Mouse (Mus musculus) embryonic facial prominence, embryonic 11.5 days (tissue): ENCODE results near the gene Dnaaf1. TPM values are rescaled to one million over a fixed set of nuclear protein-coding genes. Genes with fewer than 3 reads are reported as not detected.
A peak's percentile ranks its signal among the peaks of the same experiment; 100 is the strongest.

ENCODE experiments used
- ATAC-seq: fragments of 200-750 bp; cut with Nextera tagmentation; replicated peaks from 2 replicates; pipeline ENCODE4 v1.8.0; 2017; ENCODE audit warnings: low read depth; ENCODE audit not compliant: insufficient number of reproducible peaks, low FRiP score, low TSS enrichment
- DNase-seq: peaks from one replicate; pipeline ENCODE4 v3.0.0-alpha.2; 2015; ENCODE audit warnings: low spot score
- H3K27ac ChIP-seq: fragments of 300-500 bp; sonication (generic); replicated peaks from 2 replicates; pipeline ENCODE4 v1.5.1; 2014; ENCODE audit warnings: mild to moderate bottlenecking, low read depth, low read length, control low read depth
- H3K27me3 ChIP-seq: fragments of 300-500 bp; sonication (generic); 2 replicates; pipeline ENCODE4 v1.6.1; 2014; ENCODE audit warnings: mild to moderate bottlenecking, low read length, moderate library complexity, mixed read lengths; ENCODE audit not compliant: control insufficient read depth, insufficient read depth
- H3K36me3 ChIP-seq: fragments of 300-500 bp; sonication (generic); replicated peaks from 2 replicates; pipeline ENCODE4 v1.6.1; 2014; ENCODE audit warnings: low read depth, mild to moderate bottlenecking, low read length, moderate library complexity, mixed read lengths; ENCODE audit not compliant: control insufficient read depth, insufficient read depth
- H3K4me1 ChIP-seq: fragments of 300-500 bp; sonication (generic); 2 replicates; pipeline ENCODE4 v1.6.1; 2014; ENCODE audit warnings: low read length, mixed read lengths; ENCODE audit not compliant: control insufficient read depth, insufficient read depth
- H3K4me2 ChIP-seq: fragments of 300-500 bp; sonication (generic); 2 replicates; pipeline ENCODE4 v1.6.1; 2014; ENCODE audit warnings: low read depth, mild to moderate bottlenecking, control low read depth, low read length, moderate library complexity
- H3K4me3 ChIP-seq: fragments of 300-500 bp; sonication (generic); 2 replicates; pipeline ENCODE4 v1.5.1; 2014; ENCODE audit warnings: low read depth, low read length, control low read depth
- H3K9ac ChIP-seq: fragments of 300-500 bp; sonication (generic); replicated peaks from 2 replicates; pipeline ENCODE4 v1.6.1; 2014; ENCODE audit warnings: mild to moderate bottlenecking, control low read depth, low read length
- H3K9me3 ChIP-seq: fragments of 300-500 bp; sonication (generic); replicated peaks from 2 replicates; pipeline ENCODE4 v1.6.1; 2016; ENCODE audit warnings: mild to moderate bottlenecking, low read length, inconsistent platforms, mixed read lengths; ENCODE audit not compliant: control insufficient read depth
- WGBS: fragments of 180-500 bp; shearing (Covaris S2); extraction: QIAGEN DNeasy Blood & Tissue Kit; methylation state at CpG from one replicate; pipeline ENCODE4 v1.1.7; 2014; 5-methylcytosine and 5-hydroxymethylcytosine counted together
- polyA plus RNA-seq: library from polyadenylated mRNA; unstranded; fragments of >200 nt; fragmentation: Nextera tagmentation; extraction: Ambion mirVana; gene quantifications from 2 replicates; pipeline ENCODE4 v1.2.1, GENCODE M21; 2014

Dnaaf1 gene
- polyA plus RNA-seq, 1 experiment from 2014 or later: not detected

- no peak; the same call in 1 of the 2 replicates for ATAC-seq
These were observed 311 bp downstream of the Dnaaf1 start for GRCm38 (mm10) chr8:119575366-119575726.

GRCm38 (mm10) chr8:119579096-119579495 is 4.1 kb downstream of the Dnaaf1 start:
- H3K27ac ChIP-seq: no peak overlapping the region
- no peak overlapping the region for H3K4me3 ChIP-seq
- peaks cover 1% of the 10 kb centered on the region; the same call in 1 of the 2 replicates for H3K4me1 ChIP-seq
- DNase-seq (no peak), ATAC-seq (no peak)
- peaks cover 4% of the 10 kb centered on the region; the same call in 1 of the 2 replicates for H3K27me3 ChIP-seq
- H3K9me3 ChIP-seq: no peaks in the 10 kb centered on the region
- WGBS: 39% methylated on average over 13 of the region's 13 CpGs
- H3K9ac ChIP-seq: no peak overlapping the region
- no peaks in the 10 kb centered on the region for H3K36me3 ChIP-seq
- H3K4me2 ChIP-seq: no peak overlapping the region

More at GRCm38 (mm10) chr8:119575366-119575726, 311 bp downstream of the Dnaaf1 start:
- Histone ChIP-seq H3K4me2 (peak overlapping the region; percentile 98), H3K27me3 (peaks cover 4% of the 10 kb centered on the region; the same call in 1 of the 2 replicates), H3K4me3 (peak overlapping the region; percentile 78), H3K4me1 (peaks cover 3% of the 10 kb centered on the region; the same call in 1 of the 2 replicates), H3K27ac (no peak overlapping the region), H3K9ac (peak overlapping the region; percentile 68), H3K9me3 (no peaks in the 10 kb centered on the region), H3K36me3 (no peaks in the 10 kb centered on the region)
- DNase-seq: no peak
- WGBS: 2% methylated on average over 16 of the region's 16 CpGs

GRCm38 (mm10) chr8:119580441-119581161 is 5.6 kb downstream of the Dnaaf1 start:
- WGBS: 85% methylated on average over 5 of the region's 5 CpGs
- Histone ChIP-seq H3K4me3 (no peak overlapping the region), H3K4me1 (no peaks in the 10 kb centered on the region), H3K9me3 (no peaks in the 10 kb centered on the region), H3K4me2 (no peak overlapping the region), H3K36me3 (no peaks in the 10 kb centered on the region), H3K27ac (no peak overlapping the region), H3K9ac (no peak overlapping the region), H3K27me3 (no peaks in the 10 kb centered on the region)
- ATAC-seq: no peak
- DNase-seq: no peak

GRCm38 (mm10) chr8:119585901-119586300 is 10.9 kb downstream of the Dnaaf1 start:
- ATAC-seq: no peak
- Histone ChIP-seq H3K4me3 (peak overlapping the region; percentile 26), H3K27me3 (no peaks in the 10 kb centered on the region), H3K9ac (peak overlapping the region; percentile 30; the same call in 1 of the 2 replicates), H3K4me2 (peak overlapping the region; percentile 51), H3K9me3 (no peaks in the 10 kb centered on the region), H3K36me3 (no peaks in the 10 kb centered on the region), H3K27ac (no peak overlapping the region), H3K4me1 (no peaks in the 10 kb centered on the region)
- peak; percentile 7 for DNase-seq
- WGBS: 20% methylated on average over 23 of the region's 24 CpGs

GRCm38 (mm10) chr8:119588321-119588720 is 13.3 kb downstream of the Dnaaf1 start:
- H3K4me2 ChIP-seq: no peak overlapping the region
- no peak overlapping the region for H3K27ac ChIP-seq
- H3K9ac ChIP-seq: no peak overlapping the region
- no peak for ATAC-seq
- no peaks in the 10 kb centered on the region for H3K4me1 ChIP-seq
- H3K9me3 ChIP-seq: no peaks in the 10 kb centered on the region
- H3K4me3 ChIP-seq: no peak overlapping the region
- no peaks in the 10 kb centered on the region for H3K27me3 ChIP-seq
- H3K36me3 ChIP-seq: no peaks in the 10 kb centered on the region
- DNase-seq: no peak
- WGBS: 59% methylated on average over 4 of the region's 4 CpGs

- ATAC-seq: no peak
- Histone ChIP-seq H3K4me3 (no peak overlapping the region), H3K4me1 (no peaks in the 10 kb centered on the region), H3K27ac (no peak overlapping the region), H3K36me3 (no peaks in the 10 kb centered on the region), H3K4me2 (no peak overlapping the region), H3K9ac (no peak overlapping the region), H3K9me3 (no peaks in the 10 kb centered on the region), H3K27me3 (no peaks in the 10 kb centered on the region)
- 22% methylated on average over 10 of the region's 10 CpGs for WGBS
- peak; percentile 18 for DNase-seq
These were observed 13.8 kb downstream of the Dnaaf1 start for GRCm38 (mm10) chr8:119588844-119589243.

- Histone ChIP-seq H3K4me2 (no peak overlapping the region), H3K9ac (no peak overlapping the region), H3K9me3 (no peaks in the 10 kb centered on the region), H3K27me3 (no peaks in the 10 kb centered on the region), H3K36me3 (no peaks in the 10 kb centered on the region), H3K4me3 (no peak overlapping the region), H3K4me1 (no peaks in the 10 kb centered on the region), H3K27ac (no peak overlapping the region)
- WGBS: 76% methylated on average over 14 of the region's 14 CpGs
- DNase-seq: no peak
- no peak for ATAC-seq
These were observed 15.3 kb downstream of the Dnaaf1 start for GRCm38 (mm10) chr8:119590348-119590747.

GRCm38 (mm10) chr8:119591456-119591855 is 16.4 kb downstream of the Dnaaf1 start:
- H3K27ac ChIP-seq: no peak overlapping the region
- H3K9ac ChIP-seq: no peak overlapping the region
- H3K36me3 ChIP-seq: no peaks in the 10 kb centered on the region
- ATAC-seq (no peak), DNase-seq (no peak)
- 89% methylated on average over 7 of the region's 7 CpGs for WGBS
- no peak overlapping the region for H3K4me2 ChIP-seq
- no peaks in the 10 kb centered on the region for H3K27me3 ChIP-seq
- H3K4me3 ChIP-seq: no peak overlapping the region
- H3K9me3 ChIP-seq: no peaks in the 10 kb centered on the region
- H3K4me1 ChIP-seq: no peaks in the 10 kb centered on the region
